Mouse (Mus musculus): ENCODE measurements at regions not wholly inside any gene's neighbourhood (a gene's known extent, or its start where the extent isn't known, plus 50 kb on each side); places are given as distances from the start of the nearest gene placed in this dataset.

- Histone ChIP-seq H3K27ac (ENCODE audit: insufficient read depth, low read length) (no peak overlapping the region), H3K4me1 (ENCODE audit: control insufficient read depth, insufficient read depth, low read length) (no peaks in the 10 kb centered on the region), H3K4me3 (ENCODE audit: insufficient read depth, low read length) (no peak overlapping the region)
- no peak for TF ChIP-seq POLR2A (IDR thresholded peaks at IDR 0.05; ENCODE audit: low read depth, low read length)
- no peak for TF ChIP-seq CTCF (IDR thresholded peaks at IDR 0.05; ENCODE audit: borderline replicate concordance, insufficient read depth, low read length)
Measured at GRCm38 (mm10) chr6:121523882-121524612, 50.6 kb upstream of the Iqsec3 start.

All from embryonic fibroblast, embryonic 13.5 days (primary cell).